26 mouse cellular contexts compared by ENCODE assay signal in the genomic region with DNA sequence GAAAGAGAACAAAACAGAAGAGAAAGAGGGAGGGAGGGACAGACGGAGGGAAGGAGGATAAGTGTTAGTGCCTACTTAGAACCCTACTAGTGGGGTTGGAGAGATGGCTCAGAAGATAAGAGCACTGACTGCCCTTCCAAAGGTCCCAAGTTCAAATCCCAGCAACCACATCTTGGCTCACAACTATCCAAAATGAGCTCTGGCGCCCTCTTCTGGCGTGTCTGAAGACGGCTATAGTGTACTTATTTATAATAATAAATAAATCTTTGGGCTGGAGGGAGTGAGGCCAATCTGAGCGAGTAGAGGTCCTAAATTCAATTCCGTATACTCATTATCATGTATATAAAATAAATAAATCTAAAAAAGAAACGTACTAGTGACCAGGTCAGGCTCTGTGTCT. TPM values are rescaled to one million over a fixed set of nuclear protein-coding genes. Genes with fewer than 3 reads are reported as not detected.
A peak's percentile ranks its signal among the peaks of the same experiment; 100 is the strongest.
DNase-seq lines count a peak whose midpoint lies in the region; ATAC-seq and TF ChIP-seq lines count a peak whose summit lies in the region.
"Had no signal": no experiment of that assay in that cellular context is flagged by ENCODE, and none has a peak within 500 bp of the region (broad histone marks: within the 10 kb centered on the region; RNA-seq: fewer than 3 reads in every experiment).

No protein-coding gene starts in this region.

- DNase-seq in kidney, postnatal 10 days: peak; percentile 4
- DNase-seq in CH12.LX (ENCODE audit: extremely low read depth) (peak; percentile 3), R1 (ENCODE audit: low read depth, low spot score) (peak; percentile 8)
- peak; percentile 32 for DNase-seq in naive thymus-derived CD4-positive, alpha-beta T cell, adult 2 months (ENCODE audit: low read depth)
- no peak for DNase-seq in heart, adult 11 months
- DNase-seq in right cerebral cortex, postnatal 4 days: no peak
- DNase-seq: adrenal gland, postnatal 10 days; cerebellum, adult 18-20 months; cerebellum, postnatal 14 days; forebrain, postnatal 0 days; heart, postnatal 14 days; kidney, adult 18-20 months; kidney, postnatal 14 days had no signal

- dilution Hi-C loops in CH12.LX (cut with MboI; ENCODE audit: extremely low pct_ligation_motif_present, extremely low pct_unique_long_range_greater_than_20kb, low sequenced_read_pairs): no loop called here

- no peak for ATAC-seq in kidney, embryonic 16.5 days (ENCODE audit: low FRiP score, low TSS enrichment)
- ATAC-seq: forebrain, postnatal 0 days; midbrain, embryonic 16.5 days had no signal

- H3K4me1 ChIP-seq in kidney, embryonic 16.5 days (ENCODE audit: insufficient read depth, low read length): no peaks in the 10 kb centered on the region
- H3K4me1 ChIP-seq in CH12.LX (ENCODE audit: control insufficient read depth in 1 of 2, insufficient read depth in 2 of 2): no peaks in the 10 kb centered on the region
- H3K4me1 ChIP-seq: hindbrain, embryonic 10.5 days; hindbrain, embryonic 15.5 days; limb, embryonic 13.5 days; lung, embryonic 15.5 days; midbrain, embryonic 10.5 days; neural tube, embryonic 13.5 days had no signal

- no peaks in the 10 kb centered on the region for H3K27me3 ChIP-seq in kidney, embryonic 16.5 days (ENCODE audit: insufficient read depth, low read length)
- no peaks in the 10 kb centered on the region for H3K27me3 ChIP-seq in CH12.LX (replicated peaks)
- H3K27me3 ChIP-seq: hindbrain, embryonic 15.5 days; limb, embryonic 13.5 days; lung, embryonic 15.5 days; neural tube, embryonic 13.5 days had no signal

- no peaks in the 10 kb centered on the region for H3K36me3 ChIP-seq in kidney, embryonic 16.5 days (ENCODE audit: insufficient read depth, low read length)
- H3K36me3 ChIP-seq in CH12.LX (replicated peaks in 1 of 2; ENCODE audit: control insufficient read depth in 1 of 2, insufficient read depth in 1 of 2, low read length in 1 of 2): peaks cover 0 to 8% of the 10 kb centered on the region in 2 experiments
- H3K36me3 ChIP-seq: hindbrain, embryonic 15.5 days; limb, embryonic 13.5 days; lung, embryonic 15.5 days; midbrain, embryonic 10.5 days; neural tube, embryonic 13.5 days had no signal

- no CpG with 5 or more reads among the region's 7 CpGs for WGBS in kidney, embryonic 16.5 days

- no peak for TF ChIP-seq EP300 in CH12.LX (IDR thresholded peaks at IDR 0.05; ENCODE audit: low read length)

- H3K79me2 ChIP-seq in CH12.LX (replicated peaks; ENCODE audit: control insufficient read depth, extremely low read depth, insufficient read depth, poor library complexity, severe bottlenecking): no peaks in the 10 kb centered on the region

- TF ChIP-seq RAD21 in CH12.LX (IDR thresholded peaks at IDR 0.05; ENCODE audit: low read depth, low read length): no peak

- H3K9ac ChIP-seq in kidney, embryonic 16.5 days (replicated peaks; ENCODE audit: low read length): no peak overlapping the region
- H3K9ac ChIP-seq in CH12.LX (ENCODE audit: insufficient read depth, low read depth): no peak overlapping the region
- H3K9ac ChIP-seq: forebrain, postnatal 0 days; hindbrain, embryonic 15.5 days; limb, embryonic 13.5 days; lung, embryonic 15.5 days; neural tube, embryonic 13.5 days had no signal

- H3K4me3 ChIP-seq in kidney, embryonic 16.5 days (ENCODE audit: low read length): no peak overlapping the region
- no peak overlapping the region for H3K4me3 ChIP-seq in CH12.LX (replicated peaks in 1 of 3; ENCODE audit: low read depth in 2 of 3, low read length in 2 of 3, poor library complexity in 1 of 3)
- H3K4me3 ChIP-seq: erythroblast, embryonic 14.5 days; hindbrain, embryonic 10.5 days; hindbrain, embryonic 15.5 days; limb, embryonic 13.5 days; lung, embryonic 15.5 days; midbrain, embryonic 10.5 days; neural tube, embryonic 13.5 days had no signal

- TF ChIP-seq CTCF in CH12.LX (conservative IDR thresholded peaks at IDR 0.05 in 1 of 2, IDR thresholded peaks at IDR 0.05 in 1 of 2; ENCODE audit: low read depth in 2 of 2, low read length in 2 of 2): no peak

- H3K4me2 ChIP-seq in kidney, embryonic 16.5 days (replicated peaks; ENCODE audit: low read depth, low read length): no peak overlapping the region
- no peak overlapping the region for H3K4me2 ChIP-seq in CH12.LX (ENCODE audit: insufficient read depth, low read depth, poor library complexity, severe bottlenecking)
- H3K4me2 ChIP-seq: hindbrain, embryonic 15.5 days; limb, embryonic 13.5 days; liver, embryonic 11.5 days; lung, embryonic 15.5 days; neural tube, embryonic 13.5 days had no signal

- no peaks in the 10 kb centered on the region for H3K9me3 ChIP-seq in kidney, embryonic 16.5 days (ENCODE audit: low read length)
- H3K9me3 ChIP-seq in CH12.LX (replicated peaks; ENCODE audit: low read length): no peaks in the 10 kb centered on the region
- H3K9me3 ChIP-seq: hindbrain, embryonic 10.5 days; hindbrain, embryonic 15.5 days; limb, embryonic 13.5 days; lung, embryonic 15.5 days; midbrain, embryonic 10.5 days; neural tube, embryonic 13.5 days had no signal

- H3K27ac ChIP-seq in kidney, embryonic 16.5 days (ENCODE audit: low read length): no peak overlapping the region
- H3K27ac ChIP-seq in CH12.LX (ENCODE audit: insufficient read depth, low read depth): no peak overlapping the region
- H3K27ac ChIP-seq: hindbrain, embryonic 10.5 days; hindbrain, embryonic 15.5 days; limb, embryonic 13.5 days; lung, embryonic 15.5 days; midbrain, embryonic 10.5 days; neural tube, embryonic 13.5 days had no signal

- TF ChIP-seq POLR2A in CH12.LX (IDR thresholded peaks at IDR 0.05; ENCODE audit: low read depth, low read length): no peak

- in situ Hi-C loops in CH12.LX (cut with MboI; ENCODE audit: low pct_ligation_motif_present, low pct_unique_long_range_greater_than_20kb, low sequenced_read_pairs): loop anchor here (25.0 kb wide), 1 partner anchor 183 kb away; no protein-coding TSS in a partner anchor

TF ChIP-seq in CH12.LX, 34 proteins besides CTCF, POLR2A, EP300 and RAD21:
- TF ChIP-seq IRF4 (IDR thresholded peaks at IDR 0.05; ENCODE audit: low read depth, low read length): no peak
- no peak for TF ChIP-seq ZMIZ1 (IDR thresholded peaks at IDR 0.05; ENCODE audit: low read depth, low read length)
- no peak for TF ChIP-seq ZNF384 (IDR thresholded peaks at IDR 0.05; ENCODE audit: low read depth, low read length)
- TF ChIP-seq HCFC1 (IDR thresholded peaks at IDR 0.05; ENCODE audit: low read depth, low read length): no peak
- TF ChIP-seq JUN (IDR thresholded peaks at IDR 0.05; ENCODE audit: insufficient read depth, low read depth, low read length): no peak
- no peak for TF ChIP-seq NRF1 (IDR thresholded peaks at IDR 0.05; ENCODE audit: low read depth, low read length)
- no peak for TF ChIP-seq ETS1 (conservative IDR thresholded peaks at IDR 0.05; ENCODE audit: low read depth, low read length)
- TF ChIP-seq MAFK (IDR thresholded peaks at IDR 0.05; ENCODE audit: insufficient replicate concordance, low read length): no peak
- TF ChIP-seq CHD2 (IDR thresholded peaks at IDR 0.05; ENCODE audit: low read length): no peak
- no peak for TF ChIP-seq USF2 (conservative IDR thresholded peaks at IDR 0.05; ENCODE audit: low read depth, low read length)
- no peak for TF ChIP-seq POLR2AphosphoS2 (IDR thresholded peaks at IDR 0.05; ENCODE audit: low read depth, low read length)
- no peak for TF ChIP-seq USF1 (IDR thresholded peaks at IDR 0.05; ENCODE audit: low read depth, low read length)
- no peak for TF ChIP-seq E2F4 (IDR thresholded peaks at IDR 0.05; ENCODE audit: insufficient replicate concordance, low read depth, low read length)
- TF ChIP-seq BHLHE40 (IDR thresholded peaks at IDR 0.05; ENCODE audit: low read depth, low read length): no peak
- TF ChIP-seq ELF1 (IDR thresholded peaks at IDR 0.05; ENCODE audit: low read depth, low read length): no peak
- no peak for TF ChIP-seq TBP (conservative IDR thresholded peaks at IDR 0.05; ENCODE audit: low read depth, low read length)

RNA-seq across cellular contexts. Expression of gene Uty, which starts 25.6 kb away (rescaled TPM):
- polyA plus RNA-seq in kidney, embryonic 16.5 days (2015; fragmentation: Nextera tagmentation; extraction: Ambion mirVana): 8.0 and 14.6 TPM in 2 replicates
- total RNA-seq in CH12.LX (2012; rRNA removed) (9.7 and 10.9 TPM in 2 replicates), CH12.LX (2014; rRNA removed) (16.8 and 21.1 TPM in 2 replicates)
- polyA plus RNA-seq in CH12.LX (2012; ENCODE audit: insufficient read length, low read depth): 7.3 and 8.6 TPM in 2 replicates
- polyA plus RNA-seq: cortical plate, adult 2 months; heart, embryonic 14.5 days; stomach, embryonic 14.5 days had no signal

Comparison
In these comparisons a context has a peak if more than half of its experiments do, and no peak if none do; other contexts are left out.
1. DNase-seq: peak in kidney, postnatal 10 days (single experiment), CH12.LX (single experiment), R1 (single experiment) and naive thymus-derived CD4-positive, alpha-beta T cell, adult 2 months (single experiment); none in heart, adult 11 months (single experiment) and right cerebral cortex, postnatal 4 days (single experiment).